Mouse (Mus musculus) ES-E14 (cell line): ENCODE results near the gene Slc6a20b. TPM values are rescaled to one million over a fixed set of nuclear protein-coding genes. Genes with fewer than 3 reads are reported as not detected.

Experiments
- DNase-seq: peaks from one replicate; pipeline ENCODE4 v3.0.0-alpha.2; 2013; ENCODE audit warnings: low read depth, low spot score
- H3K27ac ChIP-seq: 2 replicates; pipeline ENCODE4 v1.5.1; 2012; ENCODE audit warnings: low read depth, mild to moderate bottlenecking, low read length, moderate library complexity, mixed read lengths; ENCODE audit not compliant: poor library complexity, insufficient read depth, severe bottlenecking
- H3K36me3 ChIP-seq: 2 replicates; pipeline ENCODE4 v1.6.1; 2012; ENCODE audit warnings: mild to moderate bottlenecking, low read length, moderate library complexity, mixed read lengths; ENCODE audit not compliant: control insufficient read depth, poor library complexity, insufficient read depth, severe bottlenecking
- H3K4me1 ChIP-seq, 2 experiments: fragments of 150-350 bp in 1 of 2; sonication (generic) in 1 of 2; 2 replicates each; pipeline ENCODE4 v1.6.1; 2012; ENCODE audit warnings: low read length in 2 of 2, mild to moderate bottlenecking in 1 of 2, mixed read lengths in 1 of 2; ENCODE audit not compliant: control insufficient read depth in 2 of 2, insufficient read depth in 2 of 2, poor library complexity in 1 of 2
- H3K4me3 ChIP-seq, 2 experiments: fragments of 150-350 bp in 1 of 2; sonication (generic) in 1 of 2; 2 replicates each; pipeline ENCODE4 v1.5.1; 2012; ENCODE audit warnings: low read length in 2 of 2, low read depth in 1 of 2, mild to moderate bottlenecking in 1 of 2, mixed read lengths in 1 of 2; ENCODE audit not compliant: insufficient read depth in 1 of 2, poor library complexity in 1 of 2, severe bottlenecking in 1 of 2
- H3K9ac ChIP-seq: 2 replicates; pipeline ENCODE4 v1.6.1; 2012; ENCODE audit warnings: low read depth, mild to moderate bottlenecking, low read length, mixed read lengths; ENCODE audit not compliant: poor library complexity, insufficient read depth, severe bottlenecking
- H3K9me3 ChIP-seq: fragments of 150-350 bp; sonication (generic); 2 replicates; pipeline ENCODE4 v1.6.1; 2012; ENCODE audit warnings: low read depth, mild to moderate bottlenecking, low read length; ENCODE audit not compliant: control insufficient read depth, insufficient read depth
- CHD2 ChIP-seq: IDR thresholded peaks from 2 replicates; pipeline ENCODE4 v1.6.1; 2014; ENCODE audit warnings: mild to moderate bottlenecking, low read depth, low read length, inconsistent platforms
- HCFC1 ChIP-seq: IDR thresholded peaks from 2 replicates; pipeline ENCODE4 v1.6.1; 2012; ENCODE audit warnings: low read length, inconsistent platforms, borderline replicate concordance; ENCODE audit not compliant: insufficient read depth
- MAFK ChIP-seq: IDR thresholded peaks from 2 replicates; pipeline ENCODE4 v1.6.1; 2014; ENCODE audit warnings: mild to moderate bottlenecking, low read depth, low read length, inconsistent platforms; ENCODE audit not compliant: insufficient read depth
- ZC3H11A ChIP-seq: IDR thresholded peaks from 2 replicates; pipeline ENCODE4 v1.6.1; 2012; ENCODE audit warnings: low read depth, mild to moderate bottlenecking, inconsistent platforms, low read length, borderline replicate concordance
- ZNF384 ChIP-seq: IDR thresholded peaks from 2 replicates; pipeline ENCODE4 v1.6.1; 2012; ENCODE audit warnings: low read depth, low read length, inconsistent platforms
- in situ Hi-C, 2 experiments: fragments of 600-800 bp; cut with MboI; formaldehyde crosslinking; loops; one replicate each; pipeline ENCODE4 v1.15.1; 2025; ENCODE audit warnings: low sequenced_read_pairs in 2 of 2, inconsistent platforms in 1 of 2; ENCODE audit not compliant: unreplicated experiment in 2 of 2
- total RNA-seq: library from RNA; depleted of rRNA; stranded (reverse); fragments of 300-350 nt; gene quantifications from 2 replicates; pipeline ENCODE4 v1.2.3, GENCODE M21; 2012

The Slc6a20b gene
- total RNA-seq, 1 experiment, result 0.31 TPM

- in situ Hi-C loops, result no loop called here
- TF ChIP-seq ZNF384 (no peak), HCFC1 (no peak), CHD2 (no peak), MAFK (no peak)
- no peak overlapping the region for H3K27ac ChIP-seq
Observed at GRCm38 (mm10) chr9:123640106-123640505, 7.7 kb upstream of the Slc6a20b start.

DNA sequence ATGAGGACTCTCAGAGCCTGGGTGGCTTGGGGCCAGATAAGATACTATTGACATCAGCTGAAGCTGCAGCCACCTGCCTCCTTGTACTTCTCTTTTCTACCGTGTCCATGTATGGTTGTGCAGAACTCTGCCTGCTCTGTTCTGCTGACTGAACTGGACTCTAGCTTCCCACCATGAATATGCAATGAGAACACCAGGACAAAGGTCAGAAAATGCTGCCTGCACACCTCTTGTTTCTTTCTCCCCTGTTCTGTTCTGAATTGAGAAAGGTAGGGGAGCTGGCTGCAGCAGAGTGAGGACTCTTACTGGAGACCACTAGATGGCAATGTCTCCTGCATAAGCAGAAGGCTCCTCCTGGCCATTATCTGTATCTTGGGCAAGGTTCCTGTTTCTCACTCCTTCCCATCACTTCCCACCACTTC, 6.3 kb upstream of the Slc6a20b start:
- peak; percentile 13 for DNase-seq
- in situ Hi-C loops, result no loop called here

More at GRCm38 (mm10) chr9:123640106-123640505, 7.7 kb upstream of the Slc6a20b start:
- no peak for DNase-seq
- no peaks in the 10 kb centered on the region for H3K9me3 ChIP-seq
- no peak overlapping the region for H3K9ac ChIP-seq
- no peak overlapping the region for H3K4me3 ChIP-seq
- no peaks in the 10 kb centered on the region for H3K4me1 ChIP-seq
- no peaks in the 10 kb centered on the region for H3K36me3 ChIP-seq

DNA sequence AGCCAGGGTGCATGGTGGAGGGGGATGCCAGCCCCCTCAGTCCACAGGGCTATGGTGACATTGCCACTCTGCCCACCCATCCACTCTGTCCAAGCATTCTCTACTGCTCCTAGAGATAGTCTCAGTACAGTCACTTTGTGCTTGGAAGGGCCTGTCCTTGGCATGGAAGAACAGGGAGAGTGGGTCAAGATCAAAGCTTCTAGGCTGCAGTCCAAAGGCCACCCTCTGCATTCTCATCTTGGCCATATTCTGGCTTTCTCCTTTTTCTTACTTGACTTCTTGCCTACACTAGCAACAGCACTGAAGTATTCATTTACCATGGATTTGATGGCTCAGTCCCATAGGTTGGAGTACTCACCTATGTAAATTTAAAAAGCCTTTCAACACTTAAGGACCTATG, 5.9 kb upstream of the Slc6a20b start:
- H3K9ac ChIP-seq, result no peak overlapping the region
- TF ChIP-seq ZC3H11A (no peak), HCFC1 (no peak), ZNF384 (no peak), CHD2 (no peak), MAFK (no peak)
- H3K27ac ChIP-seq, result no peak overlapping the region
- no peak overlapping the region for H3K4me3 ChIP-seq
- in situ Hi-C loops, result no loop called here
- no peaks in the 10 kb centered on the region for H3K4me1 ChIP-seq
- H3K36me3 ChIP-seq, result no peaks in the 10 kb centered on the region
- DNase-seq, result no peak
- no peaks in the 10 kb centered on the region for H3K9me3 ChIP-seq

More for the DNA sequence above, 6.3 kb upstream of the Slc6a20b start:
- Histone ChIP-seq H3K27ac (no peak overlapping the region), H3K4me3 (no peak overlapping the region), H3K9ac (no peak overlapping the region), H3K9me3 (no peaks in the 10 kb centered on the region), H3K36me3 (no peaks in the 10 kb centered on the region), H3K4me1 (no peaks in the 10 kb centered on the region)
- TF ChIP-seq ZC3H11A (peak; percentile 53; the same call in 1 of the 2 replicates), CHD2 (no peak)

DNA sequence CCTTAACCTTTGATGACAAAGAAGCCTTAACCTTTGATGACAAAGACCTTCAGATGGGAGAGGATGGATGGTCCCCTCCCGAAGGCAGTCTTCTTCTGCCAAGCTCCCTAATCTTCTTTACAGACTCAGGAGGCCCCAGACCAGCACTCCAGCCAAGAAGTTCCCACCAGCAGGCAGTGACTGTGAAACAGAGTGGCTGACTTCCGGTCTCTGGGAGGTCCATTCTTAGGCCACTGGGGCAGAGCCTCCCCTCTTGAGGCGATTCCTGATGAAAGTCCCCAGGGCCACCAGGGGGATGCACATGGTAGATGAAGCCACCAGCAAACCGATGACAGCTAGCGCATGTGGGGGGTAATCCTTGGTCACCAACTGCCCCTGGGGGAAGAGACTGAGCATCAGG, 4.4 kb upstream of the Slc6a20b start:
- in situ Hi-C loops, result no loop called here
- Histone ChIP-seq H3K4me1 (no peaks in the 10 kb centered on the region), H3K36me3 (no peaks in the 10 kb centered on the region), H3K4me3 (no peak overlapping the region), H3K27ac (no peak overlapping the region), H3K9ac (no peak overlapping the region), H3K9me3 (no peaks in the 10 kb centered on the region)
- DNase-seq, result no peak
- no peak for TF ChIP-seq HCFC1
- TF ChIP-seq MAFK, result no peak
- no peak for TF ChIP-seq ZNF384
- TF ChIP-seq CHD2, result no peak
- TF ChIP-seq ZC3H11A, result no peak

- DNase-seq, result no peak
- Histone ChIP-seq H3K9ac (no peak overlapping the region), H3K36me3 (no peaks in the 10 kb centered on the region), H3K4me3 (no peak overlapping the region), H3K9me3 (no peaks in the 10 kb centered on the region), H3K4me1 (no peaks in the 10 kb centered on the region), H3K27ac (no peak overlapping the region)
- in situ Hi-C loops, result no loop called here
- TF ChIP-seq ZNF384 (no peak), MAFK (no peak), CHD2 (no peak), ZC3H11A (no peak), HCFC1 (no peak)
Observed at GRCm38 (mm10) chr9:123632993-123633392, 628 bp upstream of the Slc6a20b start.
